Mouse (Mus musculus): Measurements from ENCODE around the gene Synpr.

The Synpr gene

DNA sequence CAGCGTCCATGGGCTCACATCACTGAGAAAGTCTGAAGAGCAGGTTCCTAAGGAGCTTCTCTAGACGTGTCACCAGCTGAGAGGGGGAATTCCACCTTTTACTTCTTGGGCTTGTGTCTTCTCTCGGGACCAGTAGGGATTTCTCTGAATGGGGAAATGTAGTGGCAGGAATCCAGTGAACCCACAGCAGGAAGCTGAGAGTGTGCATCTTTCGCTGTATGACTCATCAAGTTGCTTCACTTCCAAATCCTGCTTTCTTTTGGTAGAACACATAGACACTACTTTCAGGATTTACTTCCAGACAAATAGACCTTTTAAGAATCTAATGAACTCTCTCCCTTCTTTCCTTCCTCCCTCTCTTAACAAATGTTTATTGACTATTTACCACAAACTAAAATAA is 266.6 kb downstream of the Synpr start:
- no peak for DNase-seq (ENCODE audit: low read depth, low spot score)

DNA sequence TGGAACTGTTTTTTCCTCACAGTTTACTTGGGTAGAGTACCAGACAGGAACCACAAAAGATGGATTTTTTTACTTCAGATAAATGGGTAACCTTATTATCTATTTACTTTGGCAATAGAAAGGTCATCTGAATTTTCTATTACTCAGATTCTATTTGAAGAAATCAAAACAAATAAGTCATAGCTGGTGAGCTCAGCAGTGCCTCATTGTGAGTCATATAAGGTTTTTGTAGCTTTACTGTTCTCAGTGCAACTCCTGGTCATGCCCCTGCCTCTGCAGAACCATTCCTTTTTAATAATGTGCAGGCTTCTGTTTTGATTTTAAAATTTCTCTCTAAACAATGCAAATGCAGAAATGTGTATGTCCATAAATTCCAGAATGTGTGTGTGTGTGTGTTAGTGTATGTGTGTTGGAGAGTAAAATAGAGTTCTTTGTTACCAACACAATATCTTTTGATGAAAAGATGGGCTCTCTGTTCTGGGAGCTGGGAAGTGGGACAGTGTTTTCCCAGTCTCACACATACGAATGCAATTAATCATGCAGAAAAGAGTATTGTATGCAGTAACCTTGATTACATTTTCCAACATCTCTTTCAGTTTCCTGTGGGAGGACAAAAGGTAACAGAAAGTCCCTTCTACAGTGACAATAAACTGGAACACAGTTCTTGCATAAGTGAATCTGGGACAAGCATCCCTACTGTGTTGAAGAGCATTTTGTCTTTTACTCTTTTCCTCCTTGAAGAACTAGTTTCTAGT is 269.2 kb downstream of the Synpr start:
- no peak for DNase-seq (ENCODE audit: low read depth, low spot score)

DNA sequence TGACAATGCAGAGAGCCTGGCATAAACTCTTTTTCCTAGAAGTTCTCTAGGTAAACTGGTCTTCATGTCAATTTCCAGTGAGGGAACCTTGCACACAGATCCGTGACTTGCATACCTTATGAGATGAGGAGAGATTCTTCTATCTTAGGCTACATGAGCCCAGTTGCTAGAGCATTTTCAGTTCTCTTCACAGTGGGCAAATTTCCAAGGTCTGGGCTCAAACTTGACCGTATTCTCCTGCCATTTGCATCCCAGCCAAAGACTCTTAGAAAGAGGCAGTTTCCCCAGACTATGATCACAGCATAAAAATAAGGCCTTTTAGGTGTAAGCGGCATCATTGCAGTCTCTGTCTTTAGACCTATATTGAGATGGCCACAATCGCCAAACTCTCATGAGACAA is 270.1 kb downstream of the Synpr start:
- no peak for DNase-seq (ENCODE audit: low read depth, low spot score)

DNA sequence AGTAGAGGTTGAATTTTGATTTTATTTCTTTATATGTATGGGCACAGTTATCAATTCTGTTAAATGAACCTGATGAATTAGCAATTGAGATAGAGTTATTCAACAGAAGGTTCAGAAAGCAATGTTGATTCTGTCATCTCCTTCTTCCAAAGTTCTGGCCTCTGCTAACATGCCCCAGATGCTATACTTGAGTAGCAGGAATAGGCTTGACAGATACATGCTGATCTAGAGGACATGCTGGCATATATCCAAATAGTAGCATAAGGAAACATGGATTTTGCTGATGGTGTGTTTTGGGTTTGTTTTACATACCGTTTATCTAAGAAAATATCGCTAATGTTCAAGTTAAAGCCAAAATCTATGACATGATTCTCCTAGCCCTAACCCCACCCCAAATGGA is 273.5 kb downstream of the Synpr start:
- no peak for DNase-seq (ENCODE audit: low read depth, low spot score)

DNA sequence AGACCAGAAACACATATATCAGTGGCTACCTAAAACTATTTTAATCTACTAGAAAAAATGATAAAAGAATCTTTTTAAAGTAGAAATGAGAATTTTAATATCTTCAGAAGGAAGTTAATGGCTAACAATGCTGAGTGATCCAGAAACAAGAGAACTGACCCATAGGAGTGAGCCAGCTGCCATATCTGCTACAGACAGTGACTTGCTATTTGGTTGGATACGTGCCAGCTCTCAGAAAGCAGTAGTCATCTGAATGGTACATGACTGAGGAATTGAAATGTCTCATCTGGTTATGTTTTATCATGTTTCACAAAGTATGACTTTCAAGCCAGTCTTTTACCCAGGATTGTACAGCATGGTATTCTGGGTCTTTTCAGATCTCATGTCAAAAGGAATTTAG is 282.7 kb downstream of the Synpr start:
- no peak for DNase-seq (ENCODE audit: low read depth, low spot score)

DNA sequence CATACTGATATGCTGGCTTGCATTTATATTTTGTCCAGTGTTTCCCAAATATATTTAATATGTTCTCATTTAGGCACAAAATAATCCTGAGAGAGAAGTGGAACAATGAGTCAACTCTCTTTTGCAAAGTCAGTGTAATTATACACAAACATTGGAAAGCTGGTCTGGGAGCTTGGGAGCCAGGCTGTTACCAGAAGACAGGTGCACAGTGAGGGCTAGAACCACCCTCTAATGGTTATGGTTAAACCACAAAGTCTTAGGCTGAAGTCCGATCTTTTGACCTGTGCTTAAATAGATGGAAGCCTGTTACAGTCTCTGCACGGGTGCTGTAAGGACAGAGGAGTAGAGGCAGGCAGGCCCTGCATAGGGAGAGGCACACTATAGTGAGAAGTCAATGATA is 283.4 kb downstream of the Synpr start:
- no peak for DNase-seq (ENCODE audit: low read depth, low spot score)

DNA sequence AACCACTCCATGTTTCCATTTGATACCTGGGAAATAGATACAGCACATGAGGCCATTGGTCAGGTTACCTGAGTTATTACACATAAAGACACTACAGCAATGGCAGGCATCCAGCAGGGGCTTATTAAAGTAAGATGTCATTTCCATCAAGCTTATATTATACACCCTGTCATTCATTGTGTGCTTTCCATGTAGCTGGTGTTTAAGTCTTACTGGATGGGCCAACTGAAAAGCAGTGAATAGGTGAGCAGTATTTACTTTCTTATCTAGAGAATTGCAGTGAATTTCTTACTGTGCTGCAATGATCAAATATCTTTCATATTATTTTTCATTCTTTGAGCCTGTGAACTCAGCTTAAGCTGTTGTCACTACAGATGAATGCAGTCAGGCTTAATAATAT is 287.4 kb downstream of the Synpr start:
- DNase-seq (ENCODE audit: low read depth, low spot score), result no peak

DNA sequence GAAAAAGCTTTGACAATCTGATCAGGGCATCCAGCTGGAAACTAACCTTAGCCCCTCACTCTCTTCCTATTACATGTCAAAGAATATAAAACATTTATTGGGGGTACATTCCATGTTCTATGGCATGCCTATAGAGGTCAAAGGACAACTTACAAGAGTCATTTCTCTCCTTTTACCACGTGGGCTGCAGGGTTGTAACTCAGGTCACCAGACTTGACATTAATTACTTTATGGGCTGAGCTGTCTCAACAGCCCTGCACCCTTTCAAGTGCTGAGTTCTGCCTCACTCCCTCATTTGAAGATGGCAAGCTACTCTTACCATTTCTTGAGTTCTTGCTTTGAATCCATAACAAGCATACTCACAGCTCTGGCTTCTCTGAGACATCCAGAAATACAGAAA is 287.9 kb downstream of the Synpr start:
- DNase-seq (ENCODE audit: low read depth, low spot score), result no peak

DNA sequence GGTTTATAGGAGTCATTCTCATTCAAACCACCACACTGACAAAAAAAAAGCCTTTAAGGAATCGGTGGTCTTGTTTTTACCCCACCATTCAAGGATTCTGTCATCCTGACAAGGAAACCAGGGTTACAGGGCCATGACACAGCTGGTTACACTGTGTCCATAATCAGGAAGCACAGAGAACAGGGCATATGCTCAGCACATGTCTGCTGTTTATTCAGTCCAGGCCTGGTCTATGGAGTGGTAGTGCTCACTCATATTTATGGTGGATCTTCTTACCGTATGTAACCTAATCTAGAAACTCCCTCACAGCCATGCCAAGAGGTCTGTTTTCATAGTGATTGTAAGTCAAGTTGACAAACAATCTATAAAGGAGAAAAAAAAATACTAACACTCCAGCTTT is 293.5 kb downstream of the Synpr start:
- DNase-seq (ENCODE audit: low read depth, low spot score), result no peak

DNA sequence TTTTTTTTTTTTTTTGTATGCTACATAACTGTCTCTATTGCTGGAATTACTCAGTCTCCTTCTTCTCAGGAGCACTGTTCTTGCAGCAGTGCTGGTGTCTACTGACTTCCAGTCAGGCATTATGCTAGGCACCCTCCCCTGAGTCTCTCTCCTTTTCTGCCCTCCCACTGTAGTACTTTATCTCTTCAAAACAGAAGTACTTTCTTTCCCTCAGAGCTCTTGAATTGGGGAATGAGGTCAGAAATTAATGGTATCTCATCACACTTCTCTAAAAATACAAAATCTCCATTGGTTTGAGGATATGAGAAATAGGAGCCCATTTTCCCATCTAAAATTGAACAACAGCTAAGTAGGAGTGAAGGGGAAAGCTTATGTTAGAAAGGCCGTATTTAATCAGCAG is 294.2 kb downstream of the Synpr start:
- no peak for DNase-seq (ENCODE audit: low read depth, low spot score)

DNA sequence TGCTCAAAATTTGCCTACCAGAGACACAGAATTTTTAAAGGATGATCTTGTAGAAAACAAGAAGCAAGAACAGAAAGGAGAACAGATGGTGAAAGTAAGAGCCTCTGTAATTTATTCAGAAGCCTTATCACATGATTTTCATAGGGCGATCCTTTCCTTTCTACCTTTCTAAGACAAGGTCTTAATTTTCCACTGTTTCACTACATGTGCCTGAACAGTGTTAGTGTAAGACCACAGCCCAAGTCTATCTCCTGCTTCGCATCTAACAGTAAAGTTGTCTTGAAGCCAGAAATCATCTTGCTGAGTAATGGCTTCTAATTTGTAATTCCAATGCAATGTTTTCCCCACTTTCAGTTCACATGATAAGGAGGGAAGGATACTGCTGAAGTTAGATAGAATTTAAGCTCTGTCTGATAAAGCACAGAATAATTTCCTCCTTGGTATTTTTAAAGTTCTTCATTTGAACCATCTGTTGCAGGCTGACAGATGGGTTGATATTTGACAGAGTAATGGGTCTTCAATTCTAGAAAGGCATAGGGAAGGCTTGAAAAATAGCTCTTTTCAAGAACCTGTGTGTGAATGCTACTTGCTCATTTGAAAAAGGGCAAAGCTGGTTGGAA is 308.9 kb downstream of the Synpr start:
- DNase-seq (ENCODE audit: low read depth, low spot score), result no peak

DNA sequence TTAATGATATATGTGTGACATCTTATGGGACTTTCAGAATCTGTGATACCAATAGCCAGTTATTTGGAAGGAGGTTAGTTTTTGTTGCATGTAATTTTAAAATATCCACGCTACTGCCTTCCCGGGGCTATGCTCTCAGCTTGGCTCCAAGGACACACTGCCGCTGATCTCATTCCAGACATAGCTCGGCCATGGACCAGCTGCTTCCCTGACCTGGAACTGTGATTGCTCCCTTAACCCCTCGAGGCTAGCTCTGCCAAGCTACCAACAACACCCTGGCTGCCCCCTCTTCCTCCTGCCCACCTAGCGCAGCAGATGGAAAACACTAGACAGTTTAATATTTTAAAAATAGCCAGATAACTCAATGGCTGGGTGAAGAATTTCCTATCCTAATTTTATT is 311.7 kb downstream of the Synpr start:
- no peak for DNase-seq (ENCODE audit: low read depth, low spot score)

DNA sequence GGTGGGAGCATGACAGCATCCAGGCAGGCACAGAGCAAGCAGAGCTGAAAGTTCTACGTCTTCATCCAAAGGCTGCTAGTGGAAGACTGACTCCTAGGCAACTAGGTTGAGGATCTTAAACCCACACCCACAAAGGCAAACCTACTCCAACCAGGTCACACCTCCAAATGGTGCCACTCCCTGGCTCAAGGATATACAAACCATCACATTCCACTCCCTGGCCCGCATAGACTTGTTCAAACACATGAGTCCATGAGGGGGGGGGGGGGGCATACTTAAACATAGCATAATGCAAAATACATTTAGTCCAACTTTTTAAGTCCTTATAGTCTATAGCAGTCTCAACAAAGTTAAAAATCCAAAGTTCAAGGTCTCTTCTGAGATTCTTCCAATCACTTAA is 312.6 kb downstream of the Synpr start:
- DNase-seq (ENCODE audit: low read depth, low spot score), result no peak

DNA sequence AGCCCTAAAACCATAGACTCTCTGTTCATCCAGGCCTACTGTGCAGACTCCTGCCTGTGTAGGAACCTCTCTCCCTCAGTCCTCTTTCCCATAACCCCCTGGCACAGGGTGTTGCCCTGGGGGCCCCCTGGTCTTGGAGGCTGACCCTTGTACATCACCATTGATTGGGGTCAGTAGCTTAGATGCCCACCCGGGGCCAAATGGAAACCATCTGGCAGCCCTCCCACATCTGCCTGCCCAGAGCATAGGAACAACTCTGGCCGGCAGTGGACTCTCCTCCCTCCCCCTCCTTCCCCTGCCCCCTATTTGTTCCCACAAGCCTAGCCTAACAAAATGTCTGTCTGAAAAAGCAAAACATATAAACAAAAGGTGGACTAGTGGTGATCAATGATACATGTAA is 336.0 kb downstream of the Synpr start:
- DNase-seq (ENCODE audit: low read depth, low spot score), result no peak

DNA sequence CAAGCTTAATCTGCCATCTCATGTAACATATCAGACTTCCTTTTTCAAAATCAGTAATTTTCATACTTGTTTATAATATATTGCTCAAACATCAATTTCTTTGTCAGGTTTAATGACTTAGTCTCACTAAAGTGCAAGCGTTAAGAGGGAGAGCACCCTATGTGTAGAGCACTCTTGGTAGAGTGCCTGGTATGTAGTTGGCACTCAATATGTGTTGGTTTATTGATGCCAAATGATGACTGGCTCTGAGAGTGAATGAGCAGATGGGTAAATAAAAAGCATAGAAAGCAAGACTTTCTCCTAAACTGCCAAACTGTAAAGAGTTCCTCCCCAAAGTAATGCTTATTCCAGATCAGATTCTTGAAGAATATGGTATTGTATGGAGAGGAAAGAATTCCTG is 365.3 kb downstream of the Synpr start:
- no peak for DNase-seq (ENCODE audit: low read depth, low spot score)

DNA sequence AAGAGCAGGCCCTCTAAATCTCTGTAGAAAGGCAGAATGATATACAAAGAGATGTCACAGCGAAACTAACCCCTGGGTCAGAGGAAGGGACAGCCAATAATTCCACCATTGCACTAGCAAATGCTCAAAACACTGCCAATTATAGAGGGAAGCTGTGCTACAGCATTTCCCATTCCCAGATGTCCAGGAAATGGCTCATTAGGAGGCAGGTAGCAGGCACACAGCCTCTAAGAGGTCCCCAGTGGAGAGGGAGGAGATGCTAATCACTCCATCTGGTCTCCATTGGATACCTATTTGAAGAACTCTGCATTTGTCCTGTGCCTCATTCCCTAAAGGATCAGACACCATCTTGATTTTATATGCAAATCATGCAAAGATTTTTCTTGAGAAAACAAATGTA is 366.5 kb downstream of the Synpr start:
- no peak for DNase-seq (ENCODE audit: low read depth, low spot score)

DNA sequence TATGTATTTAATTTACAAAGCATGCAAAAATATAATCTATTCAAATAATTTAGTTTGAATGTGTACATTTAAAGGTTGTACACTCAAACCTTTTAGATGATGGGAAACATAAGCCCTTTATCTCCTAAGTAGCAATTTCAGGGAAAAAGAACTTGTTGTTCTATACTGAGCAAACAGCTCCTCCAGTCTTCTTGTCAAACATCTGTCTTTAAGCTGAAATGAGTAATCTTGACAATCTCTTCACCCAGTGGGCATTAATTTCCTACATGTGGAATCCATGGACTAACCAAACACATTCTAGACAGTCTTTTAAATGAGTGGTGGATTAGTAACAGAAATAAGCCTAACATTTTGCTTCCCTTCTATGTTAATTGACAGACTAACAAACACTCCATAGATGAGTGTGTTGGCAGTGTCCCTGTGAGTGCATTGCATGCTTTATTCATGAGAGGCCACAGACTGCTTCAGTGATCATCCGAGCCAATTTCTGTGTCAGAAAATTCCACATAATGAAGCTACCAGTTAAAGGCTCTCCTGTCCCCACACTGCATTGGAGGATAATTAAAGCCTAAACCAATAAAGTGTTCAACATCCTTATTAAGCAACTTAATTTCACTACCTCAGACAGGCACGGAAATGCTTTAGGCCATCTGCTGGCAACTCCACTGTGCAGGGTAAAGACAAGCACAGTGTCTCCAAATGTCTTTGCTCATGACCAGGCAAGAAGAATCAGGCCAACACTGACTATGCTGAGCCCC is 367.1 kb downstream of the Synpr start:
- DNase-seq (ENCODE audit: low read depth, low spot score), result no peak
